Mouse (Mus musculus) gastrocnemius, adult 8-10 months (tissue): Measurements from ENCODE around the gene Syt6. TPM values are rescaled to one million over a fixed set of nuclear protein-coding genes. Genes with fewer than 3 reads are reported as not detected.

Experiments
- DNase-seq, 2 experiments: peaks; one replicate each; pipeline ENCODE4 v3.0.0; 2022; ENCODE audit warnings: low spot score in 2 of 2
- total RNA-seq, 4 experiments: library from RNA; stranded (reverse); gene quantifications; 2 replicates each; pipeline ENCODE4 v1.2.4; 2022

The Syt6 gene
- not detected for total RNA-seq

GRCm38 (mm10) chr3:103575156-103575892, at the start of gene Syt6:
Gene Syt6, plus strand, starts transcription at chr3:103575231.
- DNase-seq = no peak

GRCm38 (mm10) chr3:103526201-103526704, 48.8 kb upstream of the Syt6 start:
- DNase-seq = no peak

DNA sequence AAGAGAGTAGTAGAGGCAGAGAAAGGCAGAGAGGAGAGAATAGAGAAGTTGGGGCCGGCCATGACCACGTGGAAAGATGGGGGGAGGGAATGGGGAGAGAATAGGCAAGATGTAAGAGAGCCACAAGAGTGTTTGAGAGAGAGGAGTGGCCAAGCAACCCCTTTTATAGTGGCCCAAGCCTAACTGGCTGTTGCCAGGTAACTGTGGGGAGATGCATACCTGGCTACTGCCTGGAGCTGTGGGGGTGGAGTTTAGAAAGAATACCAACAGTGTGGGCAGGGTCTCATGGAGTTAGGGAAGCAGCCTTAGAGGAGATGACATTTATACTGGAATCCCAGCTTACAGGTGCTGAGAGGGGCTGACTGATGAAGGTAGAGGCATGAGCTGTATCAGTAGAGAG, 48.2 kb upstream of the Syt6 start:
- no peak for DNase-seq

DNA sequence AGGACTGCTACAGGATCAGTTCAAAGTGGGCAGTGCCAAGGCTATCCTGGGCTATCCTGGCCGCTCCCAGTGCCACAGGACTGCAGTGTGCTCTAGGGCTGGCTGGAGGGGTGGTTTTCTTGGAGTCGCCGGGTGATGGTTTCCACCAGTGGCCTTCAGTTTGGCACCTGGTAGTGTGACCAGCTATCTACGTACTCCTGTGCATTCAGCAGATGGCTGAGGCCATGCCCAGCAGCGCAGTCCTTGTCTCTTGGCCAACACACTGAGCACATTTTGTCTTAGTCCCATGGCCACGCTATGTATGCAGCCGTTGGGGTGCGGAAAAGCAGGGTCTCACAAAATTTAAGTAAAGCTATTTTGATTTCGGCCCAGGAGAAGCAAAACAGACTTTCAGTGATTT, 41.0 kb upstream of the Syt6 start:
- no peak for DNase-seq

GRCm38 (mm10) chr3:103535207-103535606, 39.8 kb upstream of the Syt6 start:
- no peak for DNase-seq

DNA sequence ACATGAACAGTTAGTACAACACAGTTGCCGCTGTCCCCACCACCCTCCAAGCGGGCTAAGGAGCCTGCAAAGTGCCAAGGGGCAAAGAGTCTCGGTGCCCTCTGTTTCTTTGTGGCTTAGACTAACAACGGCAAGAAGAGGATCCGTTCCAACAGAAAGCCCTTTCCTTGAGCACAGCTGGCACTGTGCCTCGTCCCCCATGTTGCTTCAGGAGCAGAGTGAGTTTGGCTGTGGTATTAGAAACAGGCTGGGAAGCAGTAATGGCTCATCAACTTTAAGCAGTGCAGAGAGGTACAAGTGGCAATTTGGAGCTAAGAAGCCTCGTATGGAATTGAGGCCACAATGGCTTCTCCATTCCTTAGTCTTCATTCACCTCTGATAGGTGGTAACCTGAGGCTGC, 35.9 kb upstream of the Syt6 start:
- DNase-seq = no peak

- no peak for DNase-seq
These were observed 28.9 kb upstream of the Syt6 start for GRCm38 (mm10) chr3:103546166-103546565.

GRCm38 (mm10) chr3:103546626-103547025, 28.4 kb upstream of the Syt6 start:
- DNase-seq = no peak

DNA sequence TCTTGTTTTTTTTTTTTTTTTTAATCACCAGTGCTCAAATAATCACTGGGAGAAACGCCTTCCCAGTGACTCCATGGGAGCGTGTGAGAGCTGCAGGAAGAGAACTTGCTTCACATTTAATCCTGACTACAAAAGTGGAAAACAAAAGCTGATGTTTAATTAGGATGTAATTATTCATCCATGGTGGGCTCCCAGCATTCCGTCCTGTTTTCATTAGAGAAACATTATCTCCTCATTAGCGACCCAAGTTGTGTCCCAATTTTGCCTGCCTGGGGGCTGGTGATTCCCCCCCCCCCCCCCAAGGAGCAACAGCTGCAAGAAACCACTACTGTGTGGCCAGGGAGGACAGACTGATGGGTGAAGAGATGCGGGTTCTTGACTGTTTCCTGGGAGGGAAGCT, 24.8 kb upstream of the Syt6 start:
- no peak for DNase-seq

GRCm38 (mm10) chr3:103567226-103567625, 7.8 kb upstream of the Syt6 start:
- DNase-seq = no peak

DNA sequence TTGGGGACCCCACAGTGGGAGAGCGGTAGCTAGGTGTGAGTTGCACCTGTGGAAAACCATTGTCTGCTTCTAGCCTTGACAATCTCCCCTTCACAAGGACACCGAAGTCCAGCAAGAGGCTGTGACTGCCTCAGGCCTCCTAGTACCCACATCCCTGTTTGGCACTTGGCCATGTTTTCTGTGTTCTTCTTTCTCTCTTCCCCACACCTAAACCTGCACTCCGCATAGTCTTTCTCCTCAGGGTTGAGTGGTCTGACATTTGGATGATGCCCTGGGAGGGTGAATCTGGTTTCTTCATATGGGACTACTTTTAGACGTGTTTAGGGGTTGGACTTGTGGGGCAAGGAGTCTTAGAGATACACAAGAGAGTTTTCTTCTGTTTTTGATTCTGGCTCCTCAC, 2.5 kb upstream of the Syt6 start:
- no peak for DNase-seq

DNA sequence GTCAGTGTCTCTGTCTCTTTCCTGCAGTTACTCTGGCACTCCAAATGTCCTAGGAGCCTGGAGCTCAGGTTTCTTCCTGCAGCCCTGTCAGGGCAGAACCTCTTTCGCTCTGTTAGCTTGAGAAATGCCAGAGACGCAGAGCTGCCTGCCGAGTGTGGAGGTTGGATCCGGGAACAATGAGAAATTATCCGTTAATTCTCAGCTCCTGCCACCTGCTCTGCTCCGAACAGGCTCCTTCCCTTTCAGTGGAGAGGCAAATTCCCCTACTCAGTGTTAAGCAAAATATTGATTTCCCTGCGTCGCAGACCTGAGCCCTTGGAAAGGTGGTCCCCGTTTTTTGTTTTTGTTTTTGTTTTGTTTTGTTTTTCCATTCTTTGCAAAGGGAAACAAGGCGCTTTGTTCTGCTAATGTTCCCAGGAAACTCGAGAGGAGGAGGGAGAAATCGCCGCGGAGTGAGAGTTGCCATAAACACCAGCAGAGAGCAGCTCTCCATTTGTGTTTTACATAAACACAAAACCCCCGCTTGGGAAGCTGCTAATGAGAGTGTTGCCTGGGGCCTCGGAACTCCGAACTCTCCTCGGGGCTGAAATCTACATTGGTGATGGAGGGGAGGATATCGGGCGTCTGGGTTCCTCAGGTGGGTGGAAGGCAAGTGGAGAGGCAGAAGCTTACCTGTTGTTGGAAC, 1.8 kb upstream of the Syt6 start:
- no peak for DNase-seq

DNA sequence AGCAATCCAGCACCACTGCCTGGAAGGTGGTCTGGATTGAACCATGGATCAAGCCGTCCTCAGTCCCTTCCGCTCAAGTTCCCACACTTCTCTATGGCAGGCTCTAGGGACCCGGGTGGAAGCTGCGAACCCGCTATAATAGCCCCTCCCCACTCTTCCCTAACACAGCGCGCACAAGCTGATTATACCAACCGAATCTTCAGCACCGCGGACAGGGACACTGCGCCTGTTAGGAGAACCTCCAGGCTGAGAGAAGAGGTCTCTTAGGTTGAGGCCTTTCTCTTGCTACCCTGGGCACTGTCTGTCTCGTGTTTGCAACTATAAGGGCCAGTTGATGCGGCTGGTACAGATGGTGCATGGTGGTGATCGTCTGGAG, 1.3 kb upstream of the Syt6 start:
- DNase-seq = no peak

DNA sequence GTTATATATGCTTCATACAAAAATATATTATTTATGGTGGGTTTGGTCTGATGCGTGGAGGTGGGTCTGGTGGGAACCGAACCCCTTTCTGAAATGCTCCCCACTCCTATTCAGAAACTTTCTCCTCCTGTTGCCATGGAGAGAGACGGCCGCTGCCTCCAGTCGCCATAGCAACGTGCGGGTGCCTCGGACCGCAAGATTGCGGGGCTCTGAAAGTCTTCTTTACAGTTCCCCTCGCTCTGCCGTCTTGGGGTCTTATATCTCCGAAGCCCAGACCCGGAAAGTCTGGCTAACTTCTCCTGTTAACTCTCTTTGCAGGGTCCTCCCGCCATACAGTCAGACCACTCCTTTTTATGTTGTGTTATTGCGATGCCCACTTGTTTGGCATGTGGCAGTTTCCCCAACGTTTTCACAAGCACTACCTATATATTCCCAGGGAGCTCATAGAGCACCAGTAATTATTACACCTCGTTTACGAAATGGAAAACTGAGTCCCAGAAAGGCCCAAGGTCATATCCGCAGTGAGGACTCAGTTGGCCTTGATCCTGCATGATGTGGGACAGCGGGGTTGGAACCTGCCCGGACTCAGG, 370 bp upstream of the Syt6 start:
- DNase-seq = no peak

DNA sequence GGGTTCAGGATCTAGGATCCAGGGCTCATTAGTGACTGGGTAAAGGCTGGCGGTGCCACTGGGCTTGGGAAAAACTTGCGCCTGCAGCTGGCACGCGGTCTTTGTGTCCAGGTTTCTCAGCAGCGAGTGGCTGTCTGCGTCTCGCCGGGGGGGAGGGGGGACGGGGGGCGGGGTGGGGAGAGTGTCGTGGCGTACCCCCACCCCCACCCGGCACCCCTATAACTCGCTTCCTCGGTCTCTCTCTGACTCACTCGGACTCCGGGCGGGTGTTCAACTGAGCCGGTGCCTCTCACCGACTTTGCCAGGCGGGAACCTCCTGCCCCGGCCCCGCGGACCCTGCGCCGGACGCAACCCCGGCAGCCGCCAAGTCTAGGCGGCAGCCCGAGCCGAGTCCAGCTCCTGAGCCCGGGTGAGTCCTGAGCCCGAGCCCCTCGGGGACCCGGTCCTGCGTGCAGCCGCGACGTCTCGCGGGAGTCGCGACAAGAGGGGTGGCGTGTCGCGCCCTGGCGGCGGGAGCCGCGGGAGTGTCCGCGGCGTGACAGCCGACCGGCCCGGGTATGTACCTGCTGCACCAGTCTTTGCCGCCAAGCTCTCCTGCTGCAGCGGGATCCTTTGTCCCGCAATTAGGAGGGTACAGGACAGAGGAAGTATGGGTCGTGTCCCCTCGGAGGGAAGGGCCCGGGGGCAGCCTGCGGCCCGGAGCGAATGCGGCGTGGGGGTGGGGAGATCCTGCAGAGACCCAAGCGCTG, 1.0 kb downstream of the Syt6 start:
- no peak for DNase-seq

- DNase-seq = no peak
These were observed 12.1 kb downstream of the Syt6 start for GRCm38 (mm10) chr3:103587136-103587535.

- DNase-seq = no peak
These were observed 12.6 kb downstream of the Syt6 start for GRCm38 (mm10) chr3:103587672-103588071.

- no peak for DNase-seq
These were observed 14.6 kb downstream of the Syt6 start for GRCm38 (mm10) chr3:103589636-103590035.

DNA sequence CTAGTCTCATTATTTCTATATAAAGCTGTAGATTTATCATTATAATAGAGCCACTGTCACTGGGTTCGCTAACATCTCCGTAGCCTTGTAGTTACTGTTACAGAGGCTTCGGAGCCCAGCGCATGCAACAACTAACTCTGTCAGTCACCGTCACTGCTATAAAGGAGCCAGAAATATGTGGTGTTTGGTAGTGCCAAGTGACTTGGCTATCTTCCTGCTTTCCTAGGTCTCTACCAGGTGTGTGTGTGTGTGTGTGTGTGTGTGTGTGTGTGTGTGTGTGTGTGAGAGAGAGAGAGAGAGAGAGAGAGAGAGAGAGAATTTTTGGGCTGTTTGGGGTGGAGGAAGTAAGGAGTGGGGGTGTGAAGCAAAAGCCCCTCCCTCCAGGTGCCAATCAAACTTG, 17.6 kb downstream of the Syt6 start:
- no peak for DNase-seq

- no peak for DNase-seq
These were observed 18.6 kb downstream of the Syt6 start for GRCm38 (mm10) chr3:103593631-103594030.

GRCm38 (mm10) chr3:103595271-103595810, 20.3 kb downstream of the Syt6 start:
- no peak for DNase-seq

DNA sequence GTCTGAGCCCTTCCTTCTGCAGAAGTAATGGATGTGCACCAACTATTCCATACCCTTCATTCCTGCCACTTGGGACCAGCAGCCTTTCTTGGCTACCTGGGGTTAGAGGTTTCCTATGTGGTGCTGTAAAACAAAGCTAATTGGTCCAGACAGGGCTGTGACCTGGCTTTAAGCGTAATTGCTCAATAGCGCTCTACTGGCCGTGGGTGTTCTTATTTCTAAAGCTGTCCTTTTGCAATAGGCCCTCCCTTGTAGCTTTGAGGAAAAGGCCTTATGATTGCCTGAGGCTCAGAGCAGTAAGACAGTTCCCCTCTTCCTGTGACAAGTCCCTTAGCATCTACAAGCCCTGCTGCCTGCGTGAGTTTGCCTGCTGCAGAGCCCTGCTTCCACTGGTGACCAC, 22.6 kb downstream of the Syt6 start:
- no peak for DNase-seq
